23 mouse cellular contexts compared by ENCODE assay signal in genomic region chr2:62574962-62575361, GRCm38 (mm10). TPM values are rescaled to one million over a fixed set of nuclear protein-coding genes. Genes with fewer than 3 reads are reported as not detected.
A peak's percentile ranks its signal among the peaks of the same experiment; 100 is the strongest.
DNase-seq lines count a peak whose midpoint lies in the region; ATAC-seq and TF ChIP-seq lines count a peak whose summit lies in the region.
"Had no signal": no experiment of that assay in that cellular context is flagged by ENCODE, and none has a peak within 500 bp of the region (broad histone marks: within the 10 kb centered on the region; RNA-seq: fewer than 3 reads in every experiment).

No protein-coding gene starts in this region.

- H3K4me1 ChIP-seq in embryonic facial prominence, embryonic 15.5 days: peaks cover 7% of the 10 kb centered on the region; the same call in 1 of the 2 replicates
- peaks cover 5% of the 10 kb centered on the region; the same call in 1 of the 2 replicates for H3K4me1 ChIP-seq in limb, embryonic 15.5 days
- H3K4me1 ChIP-seq in hindbrain, embryonic 10.5 days (replicated peaks): no peaks in the 10 kb centered on the region
- H3K4me1 ChIP-seq: forebrain, embryonic 12.5 days; heart, embryonic 13.5 days; liver, embryonic 13.5 days; midbrain, embryonic 12.5 days; neural tube, embryonic 12.5 days had no signal

- H3K9ac ChIP-seq in embryonic facial prominence, embryonic 15.5 days: no peak overlapping the region
- no peak overlapping the region for H3K9ac ChIP-seq in limb, embryonic 15.5 days
- H3K9ac ChIP-seq: forebrain, embryonic 12.5 days; heart, embryonic 13.5 days; liver, embryonic 13.5 days; lung, embryonic 14.5 days; midbrain, embryonic 12.5 days; neural tube, embryonic 12.5 days had no signal

- no peaks in the 10 kb centered on the region for H3K27me3 ChIP-seq in embryonic facial prominence, embryonic 15.5 days
- H3K27me3 ChIP-seq in limb, embryonic 15.5 days: no peaks in the 10 kb centered on the region
- no peaks in the 10 kb centered on the region for H3K27me3 ChIP-seq in hindbrain, embryonic 10.5 days (ENCODE audit: insufficient read depth, poor library complexity, severe bottlenecking)
- H3K27me3 ChIP-seq: forebrain, embryonic 12.5 days; heart, embryonic 13.5 days; liver, embryonic 13.5 days; midbrain, embryonic 12.5 days; neural tube, embryonic 12.5 days; Patski had no signal

- intact Hi-C loops in left cerebral cortex, adult 2 months (cut with DNase I): loop anchor here (1.0 to 5.0 kb wide), 4 partner anchors 48 to 274 kb away; no protein-coding TSS in a partner anchor

- TF ChIP-seq CTCF in left cerebral cortex, adult 2 months (IDR thresholded peaks at IDR 0.05): no peak

- H3K4me2 ChIP-seq in embryonic facial prominence, embryonic 15.5 days (replicated peaks): no peak overlapping the region
- H3K4me2 ChIP-seq in limb, embryonic 15.5 days: no peak overlapping the region
- H3K4me2 ChIP-seq: forebrain, embryonic 12.5 days; heart, embryonic 13.5 days; liver, embryonic 13.5 days; lung, embryonic 14.5 days; midbrain, embryonic 12.5 days; neural tube, embryonic 12.5 days had no signal

- no peaks in the 10 kb centered on the region for H3K36me3 ChIP-seq in embryonic facial prominence, embryonic 15.5 days
- H3K36me3 ChIP-seq in limb, embryonic 15.5 days: no peaks in the 10 kb centered on the region
- H3K36me3 ChIP-seq in hindbrain, embryonic 10.5 days: no peaks in the 10 kb centered on the region
- H3K36me3 ChIP-seq: forebrain, embryonic 12.5 days; heart, embryonic 13.5 days; liver, embryonic 13.5 days; midbrain, embryonic 12.5 days; neural tube, embryonic 12.5 days had no signal

- H3K4me3 ChIP-seq in left cerebral cortex, adult 2 months: no peak overlapping the region
- H3K4me3 ChIP-seq in embryonic facial prominence, embryonic 15.5 days (replicated peaks): no peak overlapping the region
- H3K4me3 ChIP-seq in limb, embryonic 15.5 days: no peak overlapping the region
- H3K4me3 ChIP-seq in hindbrain, embryonic 10.5 days: no peak overlapping the region
- H3K4me3 ChIP-seq: forebrain, embryonic 12.5 days; heart, embryonic 13.5 days; liver, embryonic 13.5 days; midbrain, embryonic 12.5 days; neural tube, embryonic 12.5 days had no signal

- DNase-seq in left cerebral cortex, adult 2 months (ENCODE audit: extremely low spot score in 1 of 2, low spot score in 2 of 2): no peak
- no peak for DNase-seq in left cerebral cortex, adult 18-20 months (ENCODE audit: low spot score in 2 of 2)
- no peak for DNase-seq in hindbrain, embryonic 10.5 days (ENCODE audit: low spot score)
- DNase-seq in spleen, adult 12 weeks (ENCODE audit: low spot score): no peak
- DNase-seq in right cerebral cortex, postnatal 10 days (ENCODE audit: low spot score in 2 of 2): no peak
- DNase-seq: adrenal gland, adult 8-10 months; cerebellum, adult 11 months; cerebellum, postnatal 14 days; gastrocnemius, postnatal 14 days; heart, postnatal 4 days; liver, embryonic 13.5 days; lung, embryonic 14.5 days; lung, postnatal 4 days had no signal

- WGBS in embryonic facial prominence, embryonic 15.5 days: 43% methylated on average over 3 of the region's 3 CpGs
- WGBS in limb, embryonic 15.5 days: 61% methylated on average over 3 of the region's 3 CpGs
- 80% methylated on average over 3 of the region's 3 CpGs for WGBS in hindbrain, embryonic 10.5 days

- H3K27ac ChIP-seq in left cerebral cortex, adult 2 months: peak overlapping the region; percentile 72
- H3K27ac ChIP-seq in embryonic facial prominence, embryonic 15.5 days (replicated peaks): peak overlapping the region; percentile 90
- H3K27ac ChIP-seq in limb, embryonic 15.5 days: peak overlapping the region; percentile 88
- no peak overlapping the region for H3K27ac ChIP-seq in hindbrain, embryonic 10.5 days
- H3K27ac ChIP-seq: forebrain, embryonic 12.5 days; heart, embryonic 13.5 days; hindbrain, postnatal 0 days; liver, embryonic 13.5 days; midbrain, embryonic 12.5 days; neural tube, embryonic 12.5 days had no signal

- H3K9me3 ChIP-seq in embryonic facial prominence, embryonic 15.5 days (replicated peaks): no peaks in the 10 kb centered on the region
- H3K9me3 ChIP-seq in limb, embryonic 15.5 days: no peaks in the 10 kb centered on the region
- no peaks in the 10 kb centered on the region for H3K9me3 ChIP-seq in hindbrain, embryonic 10.5 days
- H3K9me3 ChIP-seq: forebrain, embryonic 12.5 days; heart, embryonic 13.5 days; liver, embryonic 13.5 days; midbrain, embryonic 12.5 days; neural tube, embryonic 12.5 days had no signal

- ATAC-seq in common myeloid progenitor, adult 5-6 weeks (replicated peaks; ENCODE audit: low read depth, poor library complexity, severe bottlenecking): peak; percentile 92
- no peak for ATAC-seq in embryonic facial prominence, embryonic 15.5 days (ENCODE audit: insufficient number of reproducible peaks, low FRiP score, low TSS enrichment, low read depth)
- no peak for ATAC-seq in limb, embryonic 15.5 days (ENCODE audit: insufficient number of reproducible peaks, low FRiP score, low TSS enrichment, low read depth)
- ATAC-seq: hindbrain, postnatal 0 days; intestine, postnatal 0 days; Patski had no signal

RNA-seq across cellular contexts. Expression of gene Fap, which starts 1.1 kb away (rescaled TPM):
- total RNA-seq in left cerebral cortex, adult 2 months (2021): 1 to 10 TPM; 4.0 to 4.2 TPM
- 1 to 10 TPM; 3.8 to 6.7 TPM for total RNA-seq in left cerebral cortex, adult 18-20 months (2021)
- 0.32 TPM in 1 of 2 replicates, not detected in the other for total RNA-seq in common myeloid progenitor, adult 5-6 weeks (2017)
- 27.6 and 30.9 TPM in 2 replicates for polyA plus RNA-seq in embryonic facial prominence, embryonic 15.5 days (2015; fragmentation: Nextera tagmentation; extraction: Ambion mirVana)
- 26.5 and 37.0 TPM in 2 replicates for polyA plus RNA-seq in limb, embryonic 15.5 days (2015; fragmentation: Nextera tagmentation; extraction: Ambion mirVana)
- 3.0 and 3.1 TPM in 2 replicates for polyA plus RNA-seq in hindbrain, embryonic 10.5 days (2016; fragmentation: Nextera tagmentation; extraction: Ambion mirVana)
- polyA plus RNA-seq: Patski had no signal
